Mouse (Mus musculus) frontal cortex, postnatal 14 days (tissue): ENCODE measurements at regions not wholly inside any gene's neighbourhood (a gene's known extent, or its start where the extent isn't known, plus 50 kb on each side); places are given as distances from the start of the nearest gene placed in this dataset.

ENCODE experiments used
- DNase-seq, 2 experiments: peaks; one replicate each; pipeline ENCODE4 v3.0.0; 2022; ENCODE audit warnings: low spot score in 2 of 2

DNA sequence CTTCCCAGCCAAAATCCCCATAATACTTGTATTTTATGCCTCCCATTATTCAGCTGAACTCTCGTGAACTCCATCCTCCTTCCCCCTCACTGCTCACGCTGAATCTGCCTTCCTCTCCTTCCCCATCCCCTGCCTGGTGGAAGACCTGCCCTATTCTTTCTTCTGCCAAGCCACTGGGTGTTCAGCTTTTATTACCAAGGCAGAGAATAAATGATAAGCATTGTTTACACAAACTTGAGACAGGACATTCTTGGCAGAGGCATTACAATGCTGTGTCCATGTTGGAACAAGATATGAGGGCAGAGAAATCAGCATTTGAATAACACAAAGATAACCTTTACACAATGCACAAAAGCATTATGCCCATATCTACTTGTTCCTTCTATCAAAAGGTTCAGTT lies 80.2 kb downstream of the Dhrs2 start:
- DNase-seq = no peak

DNA sequence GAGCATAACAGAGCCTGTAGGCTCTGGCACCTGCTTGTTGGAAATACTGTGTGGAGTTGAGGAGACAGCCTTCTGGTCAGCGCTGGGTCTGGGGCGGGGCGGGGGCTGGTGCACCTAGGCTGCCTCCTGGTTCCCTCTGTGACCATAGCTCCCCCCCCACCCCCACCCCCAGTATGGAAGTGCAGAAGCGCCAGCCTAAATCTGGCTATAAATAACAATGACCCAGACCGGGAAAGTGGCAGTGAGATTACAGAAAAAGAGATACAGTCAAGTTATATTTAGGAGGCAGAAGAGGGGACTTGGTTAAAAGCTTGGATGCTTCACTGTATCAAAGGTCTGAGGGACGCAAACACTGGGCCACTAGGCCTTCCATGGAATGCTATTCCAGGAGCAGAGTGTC lies 91.8 kb downstream of the Dhrs2 start:
- no peak for DNase-seq

- DNase-seq = no peak
Measured at GRCm38 (mm10) chr14:55323897-55324296, 102.1 kb downstream of the Dhrs2 start.

- DNase-seq = no peak
Measured at GRCm38 (mm10) chr14:55324335-55324734, 102.5 kb downstream of the Dhrs2 start.

GRCm38 (mm10) chr14:55333812-55334211 lies 112.0 kb downstream of the Dhrs2 start:
- DNase-seq = no peak

- no peak for DNase-seq
Measured at GRCm38 (mm10) chr14:55334305-55334704, 112.5 kb downstream of the Dhrs2 start.

DNA sequence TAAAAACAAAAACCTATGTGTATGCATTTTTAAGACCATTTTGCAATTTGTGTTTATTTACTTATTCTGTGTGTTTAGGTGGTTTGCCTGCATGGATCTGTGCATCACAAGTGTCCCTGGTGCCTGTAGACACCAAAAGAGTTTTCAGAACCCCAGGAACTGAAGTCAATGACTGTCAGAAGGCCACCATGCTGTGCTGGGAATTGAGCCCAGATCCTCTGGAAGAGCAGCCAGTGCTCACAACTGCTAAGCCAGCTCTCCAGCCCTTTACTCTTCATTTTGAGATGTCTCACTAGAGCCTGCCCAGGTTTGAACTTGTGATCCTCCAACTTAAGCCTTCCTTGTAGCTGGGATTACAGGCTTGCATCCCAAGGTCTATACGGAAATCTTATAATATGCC lies 113.8 kb downstream of the Dhrs2 start:
- no peak for DNase-seq

DNA sequence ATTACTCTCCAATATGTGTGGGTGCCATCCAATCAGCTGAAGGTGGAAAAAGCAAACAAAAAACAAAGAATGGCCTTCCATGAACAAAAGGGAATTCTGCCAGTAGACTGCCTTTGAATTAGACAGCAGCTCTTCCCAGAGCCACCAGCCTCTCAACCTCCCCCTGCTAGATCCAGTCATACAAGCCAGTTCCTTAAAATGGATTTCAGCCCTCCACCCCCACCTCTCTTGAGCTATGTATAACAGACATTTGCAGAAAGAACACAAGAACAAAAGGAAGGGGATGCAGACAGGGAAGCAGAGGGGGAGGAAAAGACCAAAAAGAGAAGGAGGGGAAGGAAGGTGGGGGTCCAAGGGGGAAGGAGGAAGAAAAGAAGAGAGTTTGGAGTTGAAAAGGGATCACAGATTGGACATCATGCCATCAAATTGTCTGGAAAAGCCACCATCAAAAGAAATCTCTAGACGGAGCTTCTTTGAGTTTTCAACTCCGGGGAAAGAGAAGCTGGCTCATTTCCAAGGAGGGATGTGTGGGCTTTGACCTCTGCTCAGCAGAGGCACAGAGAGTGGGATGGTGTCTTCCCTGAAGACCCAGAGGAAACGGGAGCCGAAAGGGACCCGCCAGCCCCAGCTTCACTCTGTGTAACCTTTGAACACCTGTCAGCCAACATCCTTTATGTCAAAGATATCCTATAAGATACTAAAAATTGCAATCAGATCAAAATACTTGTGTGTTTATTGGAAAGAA lies 114.8 kb downstream of the Dhrs2 start:
- no peak for DNase-seq

DNA sequence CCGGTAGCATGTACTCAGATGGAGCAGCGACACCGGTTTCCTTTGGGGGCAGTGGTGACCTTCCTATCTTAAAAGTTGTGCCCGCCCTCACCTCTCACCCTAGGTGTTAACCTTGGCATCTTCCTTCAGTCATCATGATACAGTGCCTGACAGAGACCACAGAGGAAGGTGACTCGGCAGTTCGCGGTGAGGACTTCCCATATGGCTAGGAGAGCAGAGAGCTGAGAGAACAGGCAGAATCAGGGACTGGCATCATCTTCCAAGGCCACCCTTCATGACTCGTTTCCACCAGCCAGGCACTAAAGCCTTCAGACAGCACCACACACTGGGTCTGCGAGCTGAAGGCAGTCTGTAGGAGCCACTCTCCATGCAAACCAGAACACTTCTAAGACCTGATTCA lies 116.2 kb downstream of the Dhrs2 start:
- DNase-seq = no peak

- no peak for DNase-seq
Measured at GRCm38 (mm10) chr14:55338500-55338899, 116.7 kb downstream of the Dhrs2 start.

- no peak for DNase-seq
Measured at GRCm38 (mm10) chr14:55339036-55339614, 117.3 kb downstream of the Dhrs2 start.

DNA sequence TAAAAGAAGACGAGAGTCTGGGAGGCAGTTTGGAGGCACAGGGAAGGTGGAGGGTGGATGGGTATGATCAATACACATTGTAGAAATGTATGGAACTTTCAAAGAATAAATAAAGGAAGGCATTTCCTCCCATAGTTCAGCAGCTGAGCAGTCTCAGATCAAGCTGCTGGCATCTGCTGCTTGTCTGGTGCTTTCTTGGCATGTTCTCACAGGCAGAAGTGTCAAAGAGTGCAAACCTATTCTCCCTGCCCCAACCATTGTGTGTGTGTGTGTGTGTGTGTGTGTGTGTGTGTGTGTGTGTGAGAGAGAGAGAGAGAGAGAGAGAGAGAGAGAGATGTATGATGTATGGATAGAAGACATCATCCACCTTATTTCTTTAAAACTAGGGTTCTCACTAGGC lies 121.5 kb downstream of the Dhrs2 start:
- no peak for DNase-seq

- no peak for DNase-seq
Measured at GRCm38 (mm10) chr14:55343914-55344313, 122.1 kb downstream of the Dhrs2 start.

DNA sequence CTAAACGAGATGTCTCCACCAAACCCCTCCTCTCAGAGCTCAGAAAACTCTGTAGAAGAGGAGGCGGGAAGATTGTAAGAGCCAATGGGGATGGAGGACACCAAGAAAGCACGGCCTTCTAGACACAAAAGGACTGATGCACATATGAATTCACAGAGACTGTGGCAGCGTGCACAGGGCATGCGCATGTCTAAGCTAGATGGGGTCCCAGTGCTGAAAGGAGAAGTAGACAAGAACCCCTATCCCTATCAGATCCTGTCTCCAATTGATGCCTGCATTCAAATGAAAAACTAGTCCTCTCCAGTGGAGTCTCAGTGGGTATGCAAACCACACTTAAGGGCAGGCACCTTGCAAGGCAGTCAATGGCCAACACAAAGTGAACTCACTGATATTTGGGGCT lies 123.3 kb downstream of the Dhrs2 start:
- no peak for DNase-seq

GRCm38 (mm10) chr14:55348098-55348497 lies 126.3 kb downstream of the Dhrs2 start:
- no peak for DNase-seq

GRCm38 (mm10) chr14:55357258-55357657 lies 121.3 kb upstream of the Dhrs4 start:
- DNase-seq = no peak

GRCm38 (mm10) chr14:55358429-55358828 lies 120.1 kb upstream of the Dhrs4 start:
- no peak for DNase-seq

GRCm38 (mm10) chr14:55362316-55362715 lies 116.2 kb upstream of the Dhrs4 start:
- no peak for DNase-seq

DNA sequence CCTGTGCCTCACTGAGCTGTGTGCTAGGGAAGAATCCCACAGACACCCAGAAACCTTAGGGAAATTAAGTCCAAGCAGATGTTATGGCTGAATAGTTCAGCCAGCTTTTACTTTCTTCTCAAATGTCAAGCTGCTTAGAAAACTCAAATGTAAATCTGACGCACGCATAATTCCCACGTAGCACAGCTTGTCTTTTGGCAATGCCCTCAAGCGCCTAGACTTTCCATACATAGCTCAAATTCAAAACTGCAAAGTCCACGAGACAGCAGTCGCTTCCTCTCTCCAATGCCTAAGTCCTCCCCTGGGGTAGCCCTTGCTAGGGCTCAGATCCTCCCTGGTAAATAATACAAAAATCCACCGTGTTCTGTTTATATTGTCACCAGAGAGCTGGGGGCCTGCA lies 115.8 kb upstream of the Dhrs4 start:
- DNase-seq = no peak

GRCm38 (mm10) chr14:55370384-55370783 lies 108.2 kb upstream of the Dhrs4 start:
- no peak for DNase-seq

- no peak for DNase-seq
Measured at GRCm38 (mm10) chr14:55372960-55373359, 105.6 kb upstream of the Dhrs4 start.

DNA sequence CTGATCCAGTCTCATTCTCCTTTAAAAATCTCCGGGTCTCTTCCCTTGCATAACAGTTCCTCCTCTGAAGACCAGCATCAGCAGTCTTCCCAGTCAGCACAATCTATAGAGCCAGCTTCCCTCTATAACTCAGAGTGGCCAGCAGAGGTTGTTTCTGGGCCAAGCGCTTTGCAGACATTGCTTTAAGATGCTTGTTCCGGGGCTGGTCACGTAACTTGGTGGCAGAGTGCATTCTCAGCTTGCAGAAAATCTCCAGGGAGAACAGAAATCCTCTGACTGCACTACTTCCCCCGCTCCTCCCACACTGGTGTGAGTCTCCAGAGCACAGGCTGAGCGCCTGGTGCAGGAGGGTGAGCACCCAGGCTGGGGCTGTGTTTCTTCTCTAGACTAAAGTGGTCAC lies 91.8 kb upstream of the Dhrs4 start:
- peak; percentile 13 to 16 for DNase-seq

DNA sequence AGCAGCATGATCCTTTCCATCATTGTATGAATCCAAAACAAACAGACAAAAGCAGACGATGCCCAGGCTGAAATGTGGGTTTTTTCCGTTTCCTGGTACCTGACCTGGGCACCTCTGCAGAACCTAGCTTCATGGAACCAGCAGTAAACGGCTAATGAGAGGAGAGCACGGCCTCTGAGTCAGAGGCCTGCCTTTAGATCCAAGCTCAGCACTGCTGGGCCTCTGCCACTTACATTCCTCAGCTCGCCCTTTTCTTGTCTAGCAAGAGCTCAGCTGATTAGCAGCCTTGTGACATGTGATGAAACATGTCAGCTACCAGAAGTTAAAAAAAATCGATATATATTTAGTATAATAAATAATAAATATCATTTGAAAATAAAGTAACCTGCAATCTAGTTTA lies 91.2 kb upstream of the Dhrs4 start:
- no peak for DNase-seq

- no peak for DNase-seq
Measured at GRCm38 (mm10) chr14:55392390-55392789, 86.2 kb upstream of the Dhrs4 start.
